Comparison of ENCODE assay signal across 9 mouse cellular contexts in genomic region chr14:24132092-24132491, GRCm38 (mm10).
A peak's percentile ranks its signal among the peaks of the same experiment; 100 is the strongest.
DNase-seq lines count a peak whose midpoint lies in the region; ATAC-seq and TF ChIP-seq lines count a peak whose summit lies in the region.
"Had no signal": no experiment of that assay in that cellular context is flagged by ENCODE, and none has a peak within 500 bp of the region (broad histone marks: within the 10 kb centered on the region; RNA-seq: fewer than 3 reads in every experiment).

No protein-coding gene starts in this region.

- no peak overlapping the region for H3K4me3 ChIP-seq in forebrain, postnatal 0 days (ENCODE audit: low read depth, low read length)
- H3K4me3 ChIP-seq in forebrain, embryonic 16.5 days (replicated peaks; ENCODE audit: low read length), result no peak overlapping the region
- H3K4me3 ChIP-seq in midbrain, embryonic 14.5 days (replicated peaks; ENCODE audit: low read depth, low read length), result no peak overlapping the region
- H3K4me3 ChIP-seq in midbrain, embryonic 13.5 days (replicated peaks), result no peak overlapping the region
- no peak overlapping the region for H3K4me3 ChIP-seq in liver, embryonic 12.5 days
- H3K4me3 ChIP-seq: liver, embryonic 15.5 days had no signal

- 52% methylated on average over 4 of the region's 4 CpGs for WGBS in forebrain, postnatal 0 days
- WGBS in forebrain, embryonic 16.5 days, result 49% methylated on average over 4 of the region's 4 CpGs
- WGBS in midbrain, embryonic 14.5 days, result 59% methylated on average over 4 of the region's 4 CpGs
- WGBS in midbrain, embryonic 13.5 days, result 47% methylated on average over 4 of the region's 4 CpGs
- WGBS in liver, embryonic 12.5 days (ENCODE audit: insufficient replicate concordance), result 21% methylated on average over 4 of the region's 4 CpGs

- H3K9me3 ChIP-seq in forebrain, postnatal 0 days (ENCODE audit: low read length), result no peaks in the 10 kb centered on the region
- H3K9me3 ChIP-seq in forebrain, embryonic 16.5 days (ENCODE audit: control insufficient read depth, low read length), result no peaks in the 10 kb centered on the region
- H3K9me3 ChIP-seq in midbrain, embryonic 14.5 days (ENCODE audit: control insufficient read depth, low read length), result no peaks in the 10 kb centered on the region
- no peaks in the 10 kb centered on the region for H3K9me3 ChIP-seq in midbrain, embryonic 13.5 days
- no peaks in the 10 kb centered on the region for H3K9me3 ChIP-seq in liver, embryonic 12.5 days (replicated peaks)
- H3K9me3 ChIP-seq: liver, embryonic 15.5 days had no signal

- 0 out of 2 replicates have a peak, but pooled peaks have one; percentile 23 for ATAC-seq in forebrain, postnatal 0 days
- no peak for ATAC-seq in forebrain, embryonic 16.5 days
- no peak for ATAC-seq in midbrain, embryonic 14.5 days (ENCODE audit: low FRiP score, low TSS enrichment)
- no peak for ATAC-seq in midbrain, embryonic 13.5 days
- peak; percentile 58 for ATAC-seq in liver, embryonic 12.5 days

- no peak overlapping the region for H3K4me2 ChIP-seq in forebrain, postnatal 0 days (ENCODE audit: low read depth)
- no peak overlapping the region for H3K4me2 ChIP-seq in forebrain, embryonic 16.5 days (ENCODE audit: low read length)
- no peak overlapping the region for H3K4me2 ChIP-seq in midbrain, embryonic 14.5 days (ENCODE audit: low read length)
- no peak overlapping the region for H3K4me2 ChIP-seq in midbrain, embryonic 13.5 days (replicated peaks)
- H3K4me2 ChIP-seq in liver, embryonic 12.5 days, result no peak overlapping the region
- H3K4me2 ChIP-seq: liver, embryonic 15.5 days had no signal

- TF ChIP-seq POLR2A in brain, embryonic 14.5 days (IDR thresholded peaks at IDR 0.05; ENCODE audit: borderline replicate concordance, extremely low read depth, insufficient read depth, insufficient read length, poor library complexity, severe bottlenecking), result no peak

- H3K36me3 ChIP-seq in forebrain, postnatal 0 days (ENCODE audit: insufficient read depth), result peaks cover 32% of the 10 kb centered on the region
- H3K36me3 ChIP-seq in forebrain, embryonic 16.5 days (ENCODE audit: control insufficient read depth, insufficient read depth), result peaks cover 5% of the 10 kb centered on the region; the same call in 1 of the 2 replicates
- H3K36me3 ChIP-seq in midbrain, embryonic 14.5 days (ENCODE audit: control insufficient read depth, insufficient read depth, low read length), result peaks cover 36% of the 10 kb centered on the region
- H3K36me3 ChIP-seq in midbrain, embryonic 13.5 days, result peaks cover 32% of the 10 kb centered on the region
- peaks cover 3% of the 10 kb centered on the region; the same call in 1 of the 2 replicates for H3K36me3 ChIP-seq in liver, embryonic 12.5 days
- H3K36me3 ChIP-seq: liver, embryonic 15.5 days had no signal

- peak; percentile 34 for DNase-seq in forebrain, postnatal 0 days
- DNase-seq in midbrain, embryonic 14.5 days, result peak; percentile 35
- DNase-seq in brain, embryonic 14.5 days (ENCODE audit: low read depth), result peak; percentile 17
- DNase-seq in gastrocnemius, postnatal 25 days, result no peak
- DNase-seq in urinary bladder, postnatal 10 days (ENCODE audit: low spot score), result no peak

- TF ChIP-seq CTCF in forebrain, postnatal 0 days (IDR thresholded peaks at IDR 0.05; ENCODE audit: low read depth), result peak; percentile 61
- TF ChIP-seq CTCF in brain, embryonic 14.5 days (IDR thresholded peaks at IDR 0.05; ENCODE audit: borderline replicate concordance, extremely low read depth, insufficient read depth, insufficient read length), result peak; percentile 40; the same call in 1 of the 2 replicates

- no peak overlapping the region for H3K27ac ChIP-seq in forebrain, postnatal 0 days (ENCODE audit: low read depth, low read length)
- H3K27ac ChIP-seq in forebrain, embryonic 16.5 days (ENCODE audit: low read length), result no peak overlapping the region
- no peak overlapping the region for H3K27ac ChIP-seq in midbrain, embryonic 14.5 days (replicated peaks; ENCODE audit: low read depth, low read length)
- H3K27ac ChIP-seq in midbrain, embryonic 13.5 days, result no peak overlapping the region
- no peak overlapping the region for H3K27ac ChIP-seq in liver, embryonic 12.5 days
- H3K27ac ChIP-seq: liver, embryonic 15.5 days had no signal

- H3K9ac ChIP-seq in forebrain, postnatal 0 days, result no peak overlapping the region
- H3K9ac ChIP-seq in forebrain, embryonic 16.5 days (replicated peaks; ENCODE audit: low read depth, low read length), result no peak overlapping the region
- H3K9ac ChIP-seq in midbrain, embryonic 14.5 days (replicated peaks; ENCODE audit: low read length), result no peak overlapping the region
- no peak overlapping the region for H3K9ac ChIP-seq in midbrain, embryonic 13.5 days (replicated peaks)
- no peak overlapping the region for H3K9ac ChIP-seq in liver, embryonic 12.5 days
- H3K9ac ChIP-seq: liver, embryonic 15.5 days had no signal

- no peaks in the 10 kb centered on the region for H3K27me3 ChIP-seq in forebrain, postnatal 0 days (ENCODE audit: insufficient read depth, low read length)
- no peaks in the 10 kb centered on the region for H3K27me3 ChIP-seq in forebrain, embryonic 16.5 days (replicated peaks; ENCODE audit: control insufficient read depth, insufficient read depth, low read length)
- no peaks in the 10 kb centered on the region for H3K27me3 ChIP-seq in midbrain, embryonic 14.5 days (ENCODE audit: control insufficient read depth, insufficient read depth, low read length)
- no peaks in the 10 kb centered on the region for H3K27me3 ChIP-seq in midbrain, embryonic 13.5 days
- no peaks in the 10 kb centered on the region for H3K27me3 ChIP-seq in liver, embryonic 12.5 days (replicated peaks)
- H3K27me3 ChIP-seq: liver, embryonic 15.5 days had no signal

- H3K4me1 ChIP-seq in forebrain, postnatal 0 days (ENCODE audit: insufficient read depth), result no peaks in the 10 kb centered on the region
- H3K4me1 ChIP-seq in forebrain, embryonic 16.5 days (replicated peaks; ENCODE audit: control insufficient read depth, insufficient read depth, low read length), result no peaks in the 10 kb centered on the region
- no peaks in the 10 kb centered on the region for H3K4me1 ChIP-seq in midbrain, embryonic 14.5 days (ENCODE audit: control insufficient read depth, insufficient read depth, low read length)
- H3K4me1 ChIP-seq in midbrain, embryonic 13.5 days (replicated peaks), result no peaks in the 10 kb centered on the region
- H3K4me1 ChIP-seq in liver, embryonic 12.5 days, result peaks cover 3% of the 10 kb centered on the region
- H3K4me1 ChIP-seq: liver, embryonic 15.5 days had no signal

Comparison
In these comparisons a context has a peak if more than half of its experiments do, and no peak if none do; other contexts are left out.
1. ATAC-seq: peak in forebrain, postnatal 0 days (single experiment) and liver, embryonic 12.5 days (single experiment); none in forebrain, embryonic 16.5 days (single experiment), midbrain, embryonic 14.5 days (single experiment) and midbrain, embryonic 13.5 days (single experiment).
2. DNase-seq: peak in forebrain, postnatal 0 days (single experiment), midbrain, embryonic 14.5 days (single experiment) and brain, embryonic 14.5 days (single experiment); none in gastrocnemius, postnatal 25 days (single experiment) and urinary bladder, postnatal 10 days (single experiment).